Mouse (Mus musculus): ENCODE data around the gene E330017A01Rik.
A peak's percentile ranks its signal among the peaks of the same experiment; 100 is the strongest.

E330017A01Rik gene

DNA sequence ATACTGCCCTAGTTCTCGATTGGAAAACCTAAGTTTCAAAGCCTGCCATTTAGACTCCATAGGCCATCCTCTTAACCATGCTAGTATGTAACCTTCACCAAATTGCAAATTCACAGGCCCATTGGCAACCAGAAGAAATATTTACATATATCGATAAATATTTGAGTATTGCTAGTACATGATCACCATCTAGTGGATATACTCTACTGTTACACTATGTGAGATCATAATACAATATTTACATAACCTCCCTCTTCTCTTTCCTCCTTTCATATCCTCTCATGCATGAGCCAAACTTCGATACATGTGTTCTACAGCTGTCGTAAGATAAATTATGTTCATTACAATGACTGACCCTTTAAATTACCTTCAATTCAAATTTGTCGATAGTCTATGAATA is 24.5 kb upstream of the E330017A01Rik start:
- DNase-seq (ENCODE audit: extremely low read depth, low read depth): peak; percentile 60

DNA sequence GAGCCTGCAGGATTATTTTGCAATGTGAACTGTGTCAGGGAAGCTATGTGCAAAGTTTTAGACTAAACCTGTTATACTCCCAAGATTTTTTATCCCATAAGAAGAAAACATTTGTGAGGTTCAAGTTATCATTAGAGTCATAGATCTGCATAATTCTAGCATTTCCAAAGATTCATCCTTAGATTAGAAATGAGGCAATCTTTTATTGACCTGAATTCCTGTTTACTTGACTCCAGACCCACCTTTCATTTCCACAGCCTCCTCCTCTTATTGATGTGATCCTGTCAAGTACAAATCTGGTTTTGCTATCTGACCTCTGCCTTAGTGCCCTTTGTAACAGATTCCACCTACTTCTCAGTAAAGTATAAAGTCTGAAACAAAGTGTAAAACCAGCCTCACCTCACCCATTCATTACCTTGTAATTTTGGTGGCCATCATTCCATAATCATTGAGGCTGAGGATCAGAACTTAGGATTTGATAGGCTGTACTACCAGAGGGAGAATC is 23.8 kb upstream of the E330017A01Rik start:
- no peak for DNase-seq (ENCODE audit: extremely low read depth, low read depth)

GRCm38 (mm10) chr16:58661826-58662225 is 23.3 kb upstream of the E330017A01Rik start:
- peak; percentile 89 for DNase-seq (ENCODE audit: extremely low read depth, low read depth)

GRCm38 (mm10) chr16:58658668-58659067 is 20.1 kb upstream of the E330017A01Rik start:
- no peak for DNase-seq (ENCODE audit: extremely low read depth, low read depth)

GRCm38 (mm10) chr16:58656526-58656925 is 18.0 kb upstream of the E330017A01Rik start:
- DNase-seq (ENCODE audit: extremely low read depth, low read depth): no peak

GRCm38 (mm10) chr16:58655751-58656150 is 17.2 kb upstream of the E330017A01Rik start:
- no peak for DNase-seq (ENCODE audit: extremely low read depth, low read depth)

DNA sequence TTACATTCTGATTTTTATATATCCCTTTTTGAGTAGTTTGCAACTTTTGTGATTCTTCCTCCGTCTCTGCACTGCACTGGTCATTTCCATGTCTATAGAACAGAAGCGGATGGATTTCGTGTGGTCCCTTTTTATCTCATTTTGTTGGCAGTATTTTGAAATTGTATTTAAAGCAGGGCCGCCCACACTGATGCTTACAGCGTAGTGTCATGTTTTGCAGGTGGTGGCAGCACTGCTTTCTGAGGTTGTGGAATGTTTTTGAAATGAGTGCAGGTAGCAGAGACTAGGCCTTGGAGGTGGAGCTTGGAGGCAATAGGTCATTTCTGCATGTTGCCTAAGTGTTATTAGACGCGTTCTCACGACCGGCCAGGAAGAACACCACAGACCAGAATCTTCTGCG is 11.4 kb upstream of the E330017A01Rik start:
- no peak for DNase-seq (ENCODE audit: extremely low read depth, low read depth)

DNA sequence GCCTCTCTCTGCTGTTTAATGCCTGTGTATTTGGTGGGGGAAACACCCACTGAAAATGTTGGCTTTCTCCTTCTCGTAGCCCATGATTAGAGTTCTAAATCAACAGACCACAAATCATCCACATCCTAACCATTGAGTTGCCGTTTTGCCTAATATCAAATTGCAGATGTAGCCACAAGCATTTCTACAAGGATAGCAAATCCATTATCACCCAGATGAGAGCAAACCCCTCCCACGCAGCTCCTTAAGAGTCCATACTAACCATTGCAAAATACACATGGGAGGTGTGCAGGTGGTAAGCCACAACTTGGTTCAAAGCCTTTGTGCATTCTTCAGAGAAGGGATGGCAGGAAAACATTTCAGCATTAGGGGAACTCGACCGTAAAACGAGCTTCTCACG is 523 bp downstream of the E330017A01Rik start:
- DNase-seq (ENCODE audit: extremely low read depth, low read depth): no peak

DNA sequence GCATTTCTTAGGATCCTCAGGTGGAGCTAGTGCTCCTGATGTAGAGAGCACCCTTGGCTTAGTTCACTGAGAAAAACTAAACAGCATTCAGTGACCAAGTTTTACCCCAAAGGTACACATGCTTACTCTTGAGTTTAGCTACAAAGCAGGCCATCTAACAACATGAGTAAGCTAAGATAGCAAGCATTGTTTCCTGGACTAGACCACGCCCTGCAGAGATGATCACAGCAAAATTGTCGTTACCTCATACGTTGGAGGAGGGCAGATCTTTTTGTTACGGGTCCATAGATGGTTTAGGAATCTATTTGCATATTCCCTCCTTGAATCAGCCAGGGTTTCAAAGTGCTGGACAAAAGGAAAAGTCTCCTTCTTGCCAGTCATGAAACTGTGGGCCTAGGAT is 1.1 kb downstream of the E330017A01Rik start:
- peak; percentile 60 for DNase-seq (ENCODE audit: extremely low read depth, low read depth)

DNA sequence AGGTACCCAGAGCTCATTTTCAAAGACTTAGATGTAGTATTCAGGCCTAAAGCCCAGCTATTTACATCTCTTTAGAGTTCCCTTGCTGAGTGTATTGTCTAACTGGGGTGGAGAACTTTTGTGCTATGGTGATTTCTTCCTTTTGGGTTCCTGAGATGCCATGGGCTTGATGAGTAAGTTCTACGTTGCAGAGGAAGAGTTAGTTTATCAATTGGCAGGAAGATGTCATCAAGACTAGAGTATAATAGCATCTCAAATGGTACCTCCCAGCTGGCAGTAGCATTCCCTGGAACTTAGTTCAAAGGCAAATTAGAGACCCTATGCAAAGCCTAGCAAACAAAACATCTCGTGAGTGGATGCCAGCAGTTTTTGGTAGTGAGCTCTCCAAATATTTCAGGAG is 2.7 kb downstream of the E330017A01Rik start:
- no peak for DNase-seq (ENCODE audit: extremely low read depth, low read depth)

DNA sequence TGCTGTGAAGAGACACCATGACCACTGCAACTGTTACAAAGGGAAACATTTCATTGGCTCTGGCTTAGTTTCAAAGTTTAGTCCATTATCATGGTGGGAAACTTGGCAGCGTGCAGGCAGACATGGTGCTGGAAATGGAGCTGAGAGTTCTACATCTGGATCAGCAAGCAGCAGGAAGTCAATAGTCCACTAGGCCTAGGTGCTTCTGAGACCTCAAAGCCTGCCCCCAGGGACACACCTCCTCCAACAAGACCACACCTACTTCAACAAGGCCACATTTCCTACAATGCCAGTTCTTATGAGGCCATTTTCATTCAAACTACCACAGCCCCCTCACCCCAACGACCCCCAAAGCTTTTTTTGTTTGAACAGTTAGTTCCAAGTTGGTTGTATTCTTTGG is 8.8 kb downstream of the E330017A01Rik start:
- DNase-seq (ENCODE audit: extremely low read depth, low read depth): no peak

DNA sequence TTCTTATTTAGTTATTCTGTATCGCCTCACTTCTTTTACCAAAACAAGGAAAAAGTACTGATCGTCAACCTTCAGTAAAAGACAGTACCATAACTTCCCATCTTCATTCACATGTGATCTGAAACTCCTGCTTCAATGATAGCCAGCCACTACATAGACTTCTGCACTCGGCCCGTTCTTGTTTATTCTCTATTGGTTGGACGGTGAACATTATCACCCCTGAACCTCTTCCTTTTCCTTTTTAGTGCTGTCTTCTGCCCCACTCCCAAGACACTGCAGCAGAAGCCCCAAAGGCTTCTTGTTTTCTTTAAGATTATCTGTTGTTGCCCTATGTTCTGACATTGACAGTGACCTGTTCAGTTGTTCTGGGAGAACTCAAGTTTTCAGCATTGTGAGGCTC is 9.6 kb downstream of the E330017A01Rik start:
- no peak for DNase-seq (ENCODE audit: extremely low read depth, low read depth)

DNA sequence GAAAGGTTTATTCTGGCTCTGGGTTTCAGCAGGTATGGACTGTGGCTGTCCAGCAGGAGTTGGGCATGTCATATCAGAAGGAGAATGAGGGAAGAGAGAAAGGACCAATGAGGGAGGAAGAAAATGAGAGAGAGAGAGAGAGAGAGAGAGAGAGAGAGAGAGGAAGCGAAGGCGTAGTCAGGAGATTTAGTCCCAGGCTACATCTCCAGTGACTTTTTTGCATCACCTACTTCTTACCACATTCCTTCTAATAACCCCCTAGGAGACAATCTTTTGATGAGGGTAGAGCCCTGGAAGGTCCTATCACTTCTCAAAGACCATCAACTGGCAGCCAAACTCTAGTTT is 10.2 kb downstream of the E330017A01Rik start:
- no peak for DNase-seq (ENCODE audit: extremely low read depth, low read depth)

DNA sequence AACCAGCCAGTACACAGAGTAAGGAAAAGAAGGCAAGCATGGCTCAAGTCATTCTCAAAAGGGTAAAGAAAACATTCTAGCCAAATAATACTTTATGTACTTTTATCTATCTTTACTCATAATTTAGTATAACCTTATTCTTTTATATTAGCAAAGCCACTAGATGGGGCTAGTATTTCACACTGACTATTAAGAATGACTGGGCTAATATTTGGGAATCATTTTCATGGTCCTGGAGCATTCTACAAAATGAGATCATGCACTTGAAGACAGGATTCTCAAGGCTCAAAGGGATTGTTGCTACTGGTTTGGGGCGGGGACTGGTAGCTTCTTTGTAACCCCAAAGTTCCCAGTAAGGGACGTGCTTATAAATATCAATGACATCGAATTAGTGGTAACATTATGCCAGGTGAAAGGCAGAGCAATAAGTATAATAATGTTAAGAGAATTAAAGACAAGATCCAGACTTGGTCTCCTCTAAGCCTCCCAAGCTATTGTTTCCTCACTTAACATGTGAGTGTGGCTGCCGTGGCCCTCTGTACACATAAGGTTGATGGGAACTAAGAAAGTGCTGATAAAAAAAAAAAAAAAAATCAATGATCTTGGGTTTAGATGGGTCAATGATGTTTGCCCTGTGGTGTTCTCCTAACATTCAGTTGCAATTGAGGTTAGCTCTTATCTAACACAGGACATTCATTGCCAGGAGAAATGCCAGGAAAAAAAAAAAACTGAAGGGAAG is 10.8 kb downstream of the E330017A01Rik start:
- no peak for DNase-seq (ENCODE audit: extremely low read depth, low read depth)

- no peak for DNase-seq (ENCODE audit: extremely low read depth, low read depth)
Observed at GRCm38 (mm10) chr16:58623944-58624343, 14.6 kb downstream of the E330017A01Rik start.

DNA sequence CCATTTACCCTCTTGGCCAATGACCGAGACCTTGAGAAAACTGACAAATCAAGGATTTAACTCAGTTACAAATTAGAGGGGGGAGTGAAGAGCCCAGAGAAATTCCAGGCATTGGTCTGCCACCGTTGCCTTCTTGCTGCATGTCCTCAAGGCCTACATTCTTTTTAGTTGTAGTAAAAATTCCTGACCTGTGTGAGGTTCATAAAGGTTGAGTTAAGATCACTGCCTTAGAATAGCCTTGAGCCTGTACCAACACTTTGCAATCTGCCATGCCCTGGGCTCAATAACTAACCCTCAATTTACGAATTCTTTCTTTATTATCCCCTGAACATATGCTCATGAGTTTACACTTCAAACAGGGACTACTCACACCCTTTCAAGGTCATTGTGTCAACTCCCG is 15.4 kb downstream of the E330017A01Rik start:
- DNase-seq (ENCODE audit: extremely low read depth, low read depth): no peak

DNA sequence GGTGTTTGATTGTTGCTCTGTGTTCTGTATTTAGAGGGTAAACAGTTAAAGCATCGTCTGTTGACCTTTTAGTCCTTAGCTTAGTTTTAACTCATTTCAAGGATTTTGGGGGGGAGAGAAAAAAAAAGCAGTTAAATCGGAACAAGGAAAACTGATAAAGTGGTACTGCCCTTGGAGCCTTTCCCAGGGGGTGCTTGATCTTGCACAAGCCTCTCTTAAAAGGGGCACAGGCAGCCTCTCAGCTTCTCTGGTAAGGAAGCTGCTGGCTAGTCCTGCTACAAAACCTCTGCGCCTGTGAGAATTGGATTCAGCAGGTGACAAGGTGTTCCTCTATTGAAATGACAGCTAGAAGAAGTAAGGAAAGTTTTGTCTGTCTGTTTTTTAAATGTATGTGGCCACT is 16.2 kb downstream of the E330017A01Rik start:
- no peak for DNase-seq (ENCODE audit: extremely low read depth, low read depth)

DNA sequence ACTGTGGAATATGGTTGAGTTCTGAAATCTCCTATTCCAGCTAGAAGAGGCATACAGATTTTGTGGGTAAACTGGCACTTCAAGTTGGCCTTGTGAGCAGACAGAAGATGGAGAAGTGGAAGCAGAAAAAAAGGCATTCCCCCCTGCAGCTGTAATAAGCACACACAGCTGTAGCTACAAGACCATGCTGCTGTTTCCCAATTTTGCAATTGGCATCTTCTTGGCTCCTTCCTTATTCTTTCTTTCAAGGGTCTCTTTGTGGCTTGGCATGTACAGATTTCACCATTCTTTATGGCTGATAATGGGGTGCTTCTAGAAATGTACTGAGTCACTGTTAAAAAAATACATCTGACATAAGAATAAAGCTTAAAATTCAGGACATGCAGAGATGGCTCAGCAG is 21.2 kb downstream of the E330017A01Rik start:
- DNase-seq (ENCODE audit: extremely low read depth, low read depth): no peak

DNA sequence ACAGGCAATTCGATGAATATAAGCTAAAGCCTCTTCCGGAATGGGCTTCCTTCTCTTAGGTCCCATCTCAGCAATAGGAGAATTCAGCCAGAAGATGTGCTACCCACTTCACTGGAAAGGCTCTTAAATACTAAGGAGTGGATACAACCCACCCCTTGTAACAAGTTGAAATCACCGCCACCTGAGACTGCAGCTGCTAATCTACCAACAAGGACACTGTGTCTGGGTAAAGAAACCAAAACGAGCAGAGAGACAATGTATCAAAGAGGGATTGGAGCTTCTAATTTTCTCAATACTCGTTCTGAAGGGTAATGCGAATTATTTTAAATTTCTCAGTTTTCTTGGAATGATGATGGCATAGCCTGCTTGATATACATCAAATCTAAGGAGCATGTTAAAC is 21.7 kb downstream of the E330017A01Rik start, which contains the start of gene Gm813:
Gene Gm813 (minus strand): TSS at position 101 of the 400 bp plus-strand sequence.
- no peak for DNase-seq (ENCODE audit: extremely low read depth, low read depth)

GRCm38 (mm10) chr16:58612969-58613368 is 25.6 kb downstream of the E330017A01Rik start:
- no peak for DNase-seq (ENCODE audit: extremely low read depth, low read depth)

DNA sequence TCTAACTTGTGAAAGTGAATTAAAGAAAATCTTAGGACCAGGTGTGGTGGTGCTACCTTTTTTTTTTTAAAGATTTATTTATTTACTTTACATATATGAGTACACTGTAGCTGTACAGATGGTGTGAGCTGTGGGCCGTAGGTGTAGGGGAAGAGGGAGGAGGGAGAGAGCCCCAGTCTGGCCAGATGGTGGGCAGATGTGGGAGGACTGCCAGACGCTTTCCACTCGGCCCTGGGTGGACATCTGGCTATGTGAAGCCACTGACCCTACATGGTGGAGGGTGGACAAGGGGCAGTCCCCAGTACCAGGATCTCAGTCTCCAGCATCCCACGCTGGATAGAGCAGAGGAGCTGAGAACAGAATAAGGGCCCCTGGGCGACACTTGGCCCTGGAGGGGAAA is 31.4 kb downstream of the E330017A01Rik start:
- DNase-seq (ENCODE audit: extremely low read depth, low read depth): no peak

GRCm38 (mm10) chr16:58604680-58605079 is 33.9 kb downstream of the E330017A01Rik start:
- DNase-seq (ENCODE audit: extremely low read depth, low read depth): peak; percentile 87

- DNase-seq (ENCODE audit: extremely low read depth, low read depth): no peak
Observed at GRCm38 (mm10) chr16:58603831-58604230, 34.7 kb downstream of the E330017A01Rik start.

Measured in MEL-GATA-1-ER (cell line).